Mouse (Mus musculus): ENCODE data around the gene Nxn. TPM values are rescaled to one million over a fixed set of nuclear protein-coding genes. Genes with fewer than 3 reads are reported as not detected.
A peak's percentile ranks its signal among the peaks of the same experiment; 100 is the strongest.

Gene Nxn
- polyA plus RNA-seq, 1 experiment from 2014 or later, result 32.2 TPM

DNA sequence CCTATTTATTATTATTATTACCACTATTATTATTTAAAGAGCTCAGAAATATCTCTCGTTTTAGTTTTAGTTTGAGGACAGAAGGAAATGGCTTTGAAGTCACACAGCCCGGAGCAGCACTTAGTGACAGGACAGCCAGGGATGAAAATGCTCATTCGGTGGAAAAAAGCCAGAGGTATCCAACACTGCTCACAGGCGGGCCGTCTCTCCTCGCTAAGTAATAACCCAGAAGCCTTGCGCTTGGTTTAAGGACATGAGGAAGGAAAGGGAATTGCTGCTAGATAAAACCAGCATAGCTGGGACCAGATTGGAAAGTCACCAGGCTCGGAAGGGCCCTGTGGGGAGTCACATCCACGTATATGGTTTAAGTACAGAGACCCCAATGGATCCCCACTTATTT lies 35.3 kb downstream of the Nxn start:
- DNase-seq (ENCODE audit: low spot score), result no peak

GRCm38 (mm10) chr11:76363178-76363577 lies 35.8 kb downstream of the Nxn start:
- no peak for DNase-seq (ENCODE audit: low spot score)

DNA sequence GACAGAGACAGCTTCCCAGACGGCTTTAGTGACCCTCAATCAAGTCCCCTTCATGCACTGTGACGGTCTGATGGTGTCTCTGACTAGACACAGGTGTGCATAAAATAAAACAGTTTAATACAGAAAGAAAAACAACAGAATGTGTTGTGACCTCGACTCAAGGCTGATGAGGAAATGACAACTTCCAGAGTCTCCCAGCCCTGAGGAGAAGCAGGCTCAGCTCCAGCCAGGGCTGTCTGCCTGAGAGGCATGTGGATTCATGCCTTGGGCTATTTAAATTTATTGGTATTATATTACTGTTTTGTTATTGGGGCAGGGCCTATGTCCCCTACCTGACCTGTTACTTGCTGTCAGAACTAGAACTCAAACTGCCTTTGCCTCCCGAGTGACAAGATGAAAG lies 37.5 kb downstream of the Nxn start:
- no peak for DNase-seq (ENCODE audit: low spot score)

DNA sequence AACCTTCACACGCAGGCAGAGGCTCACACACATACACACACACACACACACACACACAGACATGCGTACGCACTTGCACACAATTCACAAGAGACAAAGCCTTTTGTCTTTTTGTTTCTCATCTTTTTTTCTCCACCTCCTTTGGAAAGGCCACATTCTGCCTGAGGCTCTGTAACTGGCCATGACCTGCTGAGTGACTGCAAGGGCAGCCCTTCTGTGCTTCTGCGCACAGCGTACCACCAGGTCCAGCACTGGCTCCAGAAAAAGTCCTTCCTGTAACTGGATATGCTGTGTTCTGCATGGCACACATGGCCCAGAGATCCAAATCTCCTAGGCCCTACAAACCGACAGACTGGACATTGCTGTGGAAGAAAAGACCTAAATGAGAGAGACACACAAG lies 38.7 kb downstream of the Nxn start:
- no peak for DNase-seq (ENCODE audit: low spot score)

- no peak for DNase-seq (ENCODE audit: low spot score)
Measured at GRCm38 (mm10) chr11:76358628-76359320, 40.2 kb downstream of the Nxn start.

DNA sequence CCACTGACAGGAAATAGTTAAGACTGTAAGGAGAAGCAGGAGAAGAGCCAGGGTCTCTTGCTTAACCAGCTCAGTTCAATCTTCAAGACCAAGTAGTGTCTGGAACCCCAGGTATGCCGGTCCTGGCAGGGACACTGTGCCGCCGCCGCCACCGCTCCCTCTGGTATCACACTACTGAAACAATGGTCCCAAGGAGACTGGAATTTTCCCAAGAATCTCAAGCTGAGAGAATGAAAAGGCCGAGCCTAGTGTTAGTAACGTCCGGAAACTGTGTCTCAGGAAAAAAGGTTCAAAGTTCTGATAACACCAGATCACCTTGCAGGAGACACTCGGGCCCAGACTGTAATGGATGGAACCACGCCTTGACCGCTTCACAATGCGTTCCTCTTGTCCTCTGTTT lies 41.5 kb downstream of the Nxn start:
- DNase-seq (ENCODE audit: low spot score), result no peak

GRCm38 (mm10) chr11:76356091-76356490 lies 42.8 kb downstream of the Nxn start:
- DNase-seq (ENCODE audit: low spot score), result no peak

- DNase-seq (ENCODE audit: low spot score), result no peak
Measured at GRCm38 (mm10) chr11:76355425-76355824, 43.5 kb downstream of the Nxn start.

DNA sequence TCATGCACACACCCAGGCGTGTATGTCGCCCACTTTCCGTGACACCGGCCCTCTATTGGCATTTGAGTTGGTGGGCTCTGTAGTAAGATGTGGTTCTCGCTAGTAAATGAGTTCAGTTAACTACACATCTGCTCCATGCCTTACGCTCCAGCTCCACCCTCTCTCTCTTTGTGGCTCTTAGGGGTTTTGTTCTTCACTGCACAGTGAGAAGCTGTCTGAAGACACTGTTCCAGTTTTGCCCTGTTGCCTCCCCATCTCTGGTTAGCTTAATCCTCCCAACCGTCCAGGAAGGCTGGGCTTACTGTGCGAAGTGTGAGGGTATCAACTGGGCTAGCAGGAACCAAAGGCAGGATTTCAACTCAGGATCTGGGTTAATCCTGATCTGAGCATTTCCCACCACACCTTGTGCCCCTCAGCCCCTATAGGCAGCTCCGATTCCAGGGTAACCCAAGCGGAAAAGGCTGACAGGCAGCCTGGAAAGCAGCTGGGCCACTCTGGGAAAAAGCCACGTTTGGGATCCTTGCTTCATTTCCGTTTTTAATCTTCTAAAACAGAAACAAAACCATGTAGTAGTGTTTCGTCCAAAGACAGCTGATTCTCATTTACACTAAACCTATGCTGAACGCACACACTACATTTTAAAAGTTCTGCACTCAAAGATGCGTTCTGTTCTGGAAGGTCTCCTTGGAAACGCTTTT lies 45.9 kb downstream of the Nxn start:
- DNase-seq (ENCODE audit: low spot score), result no peak

GRCm38 (mm10) chr11:76351624-76352011 lies 47.3 kb downstream of the Nxn start:
- no peak for DNase-seq (ENCODE audit: low spot score)

- no peak for DNase-seq (ENCODE audit: low spot score)
Measured at GRCm38 (mm10) chr11:76350931-76351623, 47.9 kb downstream of the Nxn start.

DNA sequence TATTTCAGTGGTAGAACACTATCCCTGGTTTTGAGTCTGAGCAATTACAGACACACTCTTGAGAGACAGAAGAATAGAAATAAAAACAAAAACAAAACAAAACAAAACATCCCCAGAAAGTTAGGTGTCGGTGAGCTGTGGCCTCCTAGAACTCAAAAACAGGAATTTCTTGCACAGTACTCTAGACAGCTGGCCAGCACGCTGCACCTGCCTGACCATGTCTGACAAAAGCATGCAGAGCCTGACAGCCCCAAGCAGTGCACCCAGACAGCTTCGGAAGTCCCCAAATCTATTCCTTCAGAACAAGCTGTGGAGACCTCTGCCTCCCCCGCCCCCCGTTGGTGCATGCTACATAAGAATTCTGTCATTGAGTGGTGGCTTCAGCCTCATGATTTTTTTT lies 49.1 kb downstream of the Nxn start:
- no peak for DNase-seq (ENCODE audit: low spot score)

GRCm38 (mm10) chr11:76347589-76347988 lies 51.4 kb downstream of the Nxn start:
- DNase-seq (ENCODE audit: low spot score), result no peak

DNA sequence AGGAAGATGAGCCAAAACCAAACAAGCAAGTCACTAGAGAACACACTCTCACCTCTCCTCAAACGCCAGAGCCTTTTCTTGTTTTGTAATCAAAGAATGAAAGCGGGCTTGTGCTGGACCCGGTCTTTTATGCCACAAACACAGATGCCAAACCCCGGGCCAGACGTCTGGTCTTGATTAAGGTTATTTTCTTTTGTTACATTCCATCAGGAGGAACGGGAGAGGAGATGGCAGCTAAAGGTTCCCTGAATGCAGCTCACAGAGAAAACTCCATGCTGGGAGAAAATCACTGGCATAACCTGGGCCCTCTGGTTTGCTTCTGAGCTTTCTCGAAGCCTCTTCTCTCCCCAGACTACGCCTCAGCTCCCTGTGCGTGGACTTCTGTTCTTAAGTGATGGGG lies 55.9 kb downstream of the Nxn start:
- no peak for DNase-seq (ENCODE audit: low spot score)

DNA sequence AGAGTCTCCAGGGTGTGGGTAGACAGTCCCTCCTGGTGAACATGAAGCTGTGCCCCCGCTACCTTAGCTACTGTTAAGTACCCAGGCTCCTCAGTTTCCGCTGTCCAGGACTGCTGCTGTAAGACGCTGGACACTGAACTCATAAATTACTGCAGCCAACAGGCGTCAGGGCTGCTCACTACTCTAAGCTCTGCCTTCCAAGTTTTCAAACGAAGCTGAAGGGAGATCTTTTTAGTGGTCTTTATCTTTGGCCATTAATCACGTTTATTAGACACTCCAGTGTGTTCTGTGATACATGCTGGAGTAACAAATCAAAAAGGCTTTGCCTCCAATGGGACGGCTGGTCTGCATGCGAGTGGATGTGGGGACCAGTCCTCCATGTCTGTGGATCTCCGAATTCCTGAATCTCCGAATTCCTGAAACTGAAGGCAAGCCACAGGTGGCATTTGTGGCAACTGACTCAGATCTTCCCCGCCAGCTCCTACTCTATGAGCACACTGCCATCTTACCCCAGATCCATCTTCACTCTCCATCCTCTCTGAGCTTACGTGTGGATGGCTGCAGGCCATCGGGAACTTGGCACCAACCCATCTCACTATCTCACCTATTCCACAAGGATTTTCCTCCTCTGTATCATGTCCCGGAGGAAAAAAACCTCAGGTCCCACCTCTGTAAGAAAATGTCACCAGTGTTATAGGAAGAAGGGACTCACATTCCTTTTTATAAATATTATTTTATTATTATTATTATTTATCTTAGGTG lies 56.9 kb downstream of the Nxn start:
- no peak for DNase-seq (ENCODE audit: low spot score)

DNA sequence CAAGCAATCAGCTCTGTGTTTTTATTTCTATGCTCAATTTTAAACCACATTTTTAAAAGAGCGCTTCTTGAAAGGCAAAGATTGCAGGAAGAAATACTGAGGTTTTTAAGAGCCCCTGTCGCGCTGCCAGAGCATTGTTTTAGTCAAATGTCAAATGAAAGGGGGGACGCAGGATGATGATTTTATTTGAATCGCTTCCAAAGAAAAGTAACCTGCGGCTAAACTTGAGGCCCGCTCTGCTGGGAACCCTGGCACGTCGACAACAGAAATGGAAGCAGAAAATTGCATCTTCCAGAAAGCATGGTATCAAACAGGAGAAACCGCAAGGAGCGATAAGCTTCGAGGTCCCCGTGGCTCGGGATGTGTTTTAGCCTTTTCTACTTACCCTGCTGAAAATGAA lies 57.8 kb downstream of the Nxn start:
- no peak for DNase-seq (ENCODE audit: low spot score)

- DNase-seq (ENCODE audit: low spot score), result no peak
Measured at GRCm38 (mm10) chr11:76339830-76340229, 59.1 kb downstream of the Nxn start.

- DNase-seq (ENCODE audit: low spot score), result no peak
Measured at GRCm38 (mm10) chr11:76339141-76339540, 59.8 kb downstream of the Nxn start.

DNA sequence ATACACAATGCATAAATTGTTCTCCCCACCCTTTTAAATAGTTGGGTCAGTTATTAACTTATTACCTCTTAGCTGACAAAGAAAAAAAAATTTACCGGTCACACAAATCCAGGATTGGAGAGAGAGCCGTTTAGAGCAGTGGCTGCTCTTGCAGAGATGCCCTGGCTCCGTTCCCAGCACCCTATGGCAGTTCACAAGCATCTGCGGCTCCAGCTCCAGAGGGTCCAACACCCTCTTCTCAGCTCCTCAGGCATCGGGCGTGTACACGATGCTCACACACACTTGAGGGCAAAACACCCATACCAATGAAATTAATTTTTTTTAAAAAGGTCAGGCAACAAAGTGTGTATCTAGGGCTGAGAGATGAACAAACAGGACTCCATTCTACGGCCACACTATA lies 60.3 kb downstream of the Nxn start:
- DNase-seq (ENCODE audit: low spot score), result no peak

DNA sequence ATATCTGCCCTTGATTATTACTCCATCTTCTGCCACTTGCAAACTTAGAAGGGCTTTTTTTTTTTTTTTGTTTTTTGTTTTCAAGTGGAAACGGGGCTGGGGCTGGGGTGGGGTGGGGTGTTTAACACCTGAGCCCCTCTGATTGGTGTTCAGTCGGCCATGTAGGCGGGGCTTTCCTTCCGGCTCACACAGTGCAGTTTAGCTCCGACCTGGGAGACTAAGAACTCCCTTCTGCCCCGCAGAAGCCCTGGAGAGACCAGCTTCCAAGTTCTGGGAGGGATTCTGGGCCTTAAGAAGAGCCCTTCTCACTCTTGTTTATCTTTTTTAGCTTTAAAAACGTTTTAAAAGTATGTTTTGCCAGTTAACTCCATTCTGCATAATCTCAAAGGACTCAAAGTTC lies 61.2 kb downstream of the Nxn start:
- DNase-seq (ENCODE audit: low spot score), result peak; percentile 68

DNA sequence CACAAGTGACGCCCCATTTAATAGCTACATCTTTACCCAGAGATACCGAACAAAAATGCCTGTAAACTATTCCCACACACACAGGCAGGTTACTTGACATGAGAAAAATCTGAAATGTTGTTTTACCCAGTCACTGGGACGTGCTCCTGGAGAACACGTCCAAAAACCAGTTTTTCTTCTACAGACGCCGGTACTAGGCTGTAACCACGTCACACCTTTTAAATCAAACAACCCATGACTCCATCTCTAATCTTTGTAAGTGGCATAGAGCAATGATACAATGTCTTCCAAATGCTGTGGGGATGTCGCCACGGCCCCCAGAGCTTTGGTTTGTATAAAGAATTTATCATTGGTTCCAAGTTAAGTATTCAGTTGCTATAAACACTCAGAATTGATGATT lies 61.7 kb downstream of the Nxn start:
- DNase-seq (ENCODE audit: low spot score), result no peak

GRCm38 (mm10) chr11:76336224-76336623 lies 62.7 kb downstream of the Nxn start:
- DNase-seq (ENCODE audit: low spot score), result no peak
